Comparison of ENCODE assay signal across 8 mouse cellular contexts in the genomic region with DNA sequence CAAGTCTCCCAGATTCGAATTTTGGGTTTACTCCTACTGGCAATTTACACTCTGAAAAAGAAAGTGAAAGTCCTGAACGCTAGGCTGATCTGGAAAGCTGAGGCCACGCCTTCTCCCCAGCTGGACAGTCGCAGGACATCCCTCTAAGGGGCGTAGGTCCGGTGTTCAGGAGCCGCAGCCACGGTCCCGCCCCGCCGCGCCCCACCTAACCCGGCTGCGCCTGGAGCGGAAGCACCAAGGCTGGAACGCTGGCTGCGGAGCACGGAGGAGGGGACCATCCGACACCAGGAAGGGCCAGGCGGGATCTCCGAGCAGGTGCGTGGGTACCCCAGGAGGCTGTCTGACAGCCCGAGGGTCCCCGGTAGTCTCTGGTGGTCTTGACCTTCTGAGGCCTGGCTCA. TPM values are rescaled to one million over a fixed set of nuclear protein-coding genes. Genes with fewer than 3 reads are reported as not detected.
DNase-seq lines count a peak whose midpoint lies in the region; ATAC-seq and TF ChIP-seq lines count a peak whose summit lies in the region.

Gene Cenpj (minus strand): TSS at position 10 of the 400 bp plus-strand sequence.
Gene Parp4 (plus strand): TSS at position 204 of the 400 bp plus-strand sequence.

- peaks cover 7% of the 10 kb centered on the region for H3K4me1 ChIP-seq in brown adipose tissue, adult 24 weeks (ENCODE audit: control insufficient read depth, insufficient read depth, insufficient read length, low read length)
- H3K4me1 ChIP-seq in heart, embryonic 14.5 days (ENCODE audit: control insufficient read depth in 2 of 2, insufficient read depth in 2 of 2, low read length in 2 of 2): peaks cover 4 to 20% of the 10 kb centered on the region in 2 experiments; a peak in 3 of 4 replicates
- H3K4me1 ChIP-seq in liver, embryonic 14.5 days (replicated peaks; ENCODE audit: control insufficient read depth in 2 of 2, insufficient read depth in 2 of 2, low read length in 1 of 2): peaks cover 6 to 10% of the 10 kb centered on the region in 2 experiments
- peaks cover 11% of the 10 kb centered on the region for H3K4me1 ChIP-seq in stomach, embryonic 16.5 days (ENCODE audit: control insufficient read depth, insufficient read depth, low read length)

- peak within 1 kb of the TSS; percentile 72 for H3K27ac ChIP-seq in brown adipose tissue, adult 24 weeks (replicated peaks; ENCODE audit: low read depth, low read length)
- H3K27ac ChIP-seq in heart, embryonic 14.5 days (replicated peaks in 1 of 2; ENCODE audit: control insufficient read depth in 1 of 2, insufficient read depth in 1 of 2, low read depth in 2 of 2, low read length in 2 of 2): peak within 1 kb of the TSS; percentile 65 to 69
- peak within 1 kb of the TSS; percentile 46 for H3K27ac ChIP-seq in liver, embryonic 14.5 days
- H3K27ac ChIP-seq in stomach, embryonic 16.5 days (ENCODE audit: low read length): peak within 1 kb of the TSS; percentile 72

- peak within 1 kb of the TSS; percentile 62 for H3K4me2 ChIP-seq in heart, embryonic 14.5 days (ENCODE audit: low read length)
- H3K4me2 ChIP-seq in liver, embryonic 14.5 days (ENCODE audit: low read depth): peak within 1 kb of the TSS; percentile 89
- peak within 1 kb of the TSS; percentile 77 for H3K4me2 ChIP-seq in stomach, embryonic 16.5 days (ENCODE audit: low read depth, low read length)

- peaks cover 7% of the 10 kb centered on the region for H3K36me3 ChIP-seq in heart, embryonic 14.5 days (ENCODE audit: control insufficient read depth, insufficient read depth, low read length)
- no peaks in the 10 kb centered on the region for H3K36me3 ChIP-seq in liver, embryonic 14.5 days (replicated peaks; ENCODE audit: control insufficient read depth, insufficient read depth, low read depth)
- no peaks in the 10 kb centered on the region for H3K36me3 ChIP-seq in stomach, embryonic 16.5 days (ENCODE audit: control insufficient read depth, insufficient read depth, low read length)

- no peak for TF ChIP-seq EP300 in liver, embryonic 14.5 days (IDR thresholded peaks at IDR 0.05; ENCODE audit: low read depth)

- TF ChIP-seq CTCF in liver, embryonic 14.5 days (IDR thresholded peaks at IDR 0.05; ENCODE audit: low read depth): peak; percentile 24; the same call in 1 of the 2 replicates

- H3K9me3 ChIP-seq in heart, embryonic 14.5 days (ENCODE audit: control insufficient read depth, low read length): no peaks in the 10 kb centered on the region
- no peaks in the 10 kb centered on the region for H3K9me3 ChIP-seq in liver, embryonic 14.5 days (ENCODE audit: control insufficient read depth, low read length)
- H3K9me3 ChIP-seq in stomach, embryonic 16.5 days (replicated peaks; ENCODE audit: control insufficient read depth, low read length): no peaks in the 10 kb centered on the region

- no peaks in the 10 kb centered on the region for H3K27me3 ChIP-seq in heart, embryonic 14.5 days (ENCODE audit: control insufficient read depth, insufficient read depth, low read length)
- H3K27me3 ChIP-seq in liver, embryonic 14.5 days (ENCODE audit: control insufficient read depth, insufficient read depth, low read length): no peaks in the 10 kb centered on the region
- H3K27me3 ChIP-seq in stomach, embryonic 16.5 days (ENCODE audit: control insufficient read depth, insufficient read depth, low read length): no peaks in the 10 kb centered on the region

- under 1% methylated on average over 24 of the region's 24 CpGs for WGBS in heart, embryonic 14.5 days
- under 1% methylated on average over 24 of the region's 24 CpGs for WGBS in liver, embryonic 14.5 days (ENCODE audit: insufficient replicate concordance)
- under 1% methylated on average over 24 of the region's 24 CpGs for WGBS in stomach, embryonic 16.5 days

- peak; percentile 80 for ATAC-seq in heart, embryonic 14.5 days (ENCODE audit: insufficient number of reproducible peaks, insufficient read depth, low FRiP score, low read depth)
- peak; percentile 72 for ATAC-seq in liver, embryonic 14.5 days (ENCODE audit: insufficient read depth)
- peak; percentile 91 for ATAC-seq in stomach, embryonic 16.5 days (ENCODE audit: insufficient read depth, low FRiP score)

- peak within 1 kb of the TSS; percentile 75 for H3K9ac ChIP-seq in heart, embryonic 14.5 days (ENCODE audit: low read length)
- peak within 1 kb of the TSS; percentile 71 for H3K9ac ChIP-seq in liver, embryonic 14.5 days (replicated peaks)
- H3K9ac ChIP-seq in stomach, embryonic 16.5 days (ENCODE audit: low read length): peak within 1 kb of the TSS; percentile 79

- peak; percentile 85 for DNase-seq in CD4-positive helper T cell, adult 2 months (ENCODE audit: low read depth, low spot score)
- peak; percentile 26 for DNase-seq in fat pad, adult 2 months (ENCODE audit: extremely low read depth, low read depth, low spot score)
- peak; percentile 95 for DNase-seq in kidney, postnatal 14 days
- peak; percentile 84 to 86 (median 86) for DNase-seq in liver, embryonic 14.5 days (ENCODE audit: low read depth in 3 of 3, low spot score in 3 of 3)
- peak; percentile 68 for DNase-seq in neural tube, embryonic 10.5 days (ENCODE audit: extremely low spot score, low spot score)

- H3K4me3 ChIP-seq in brown adipose tissue, adult 24 weeks (ENCODE audit: insufficient read depth, low read depth, low read length): peak within 1 kb of the TSS; percentile 79
- peak within 1 kb of the TSS; percentile 64 to 87 for H3K4me3 ChIP-seq in heart, embryonic 14.5 days (ENCODE audit: control insufficient read depth in 1 of 2, insufficient read depth in 1 of 2, low read depth in 1 of 2, low read length in 2 of 2)
- H3K4me3 ChIP-seq in liver, embryonic 14.5 days (ENCODE audit: insufficient read depth in 1 of 2, low read depth in 2 of 2, low read length in 2 of 2): peak within 1 kb of the TSS; percentile 73 to 82
- peak within 1 kb of the TSS; percentile 69 for H3K4me3 ChIP-seq in stomach, embryonic 16.5 days (replicated peaks; ENCODE audit: low read length)

RNA-seq across cellular contexts. Expression of gene Cenpj, which starts in this region (rescaled TPM):
- 3.2 and 9.7 TPM in 2 replicates for polyA plus RNA-seq in brown adipose tissue, adult 24 weeks (2012; ENCODE audit: insufficient read depth, insufficient read length, missing spikeins)
- 8.2 and 8.6 TPM in 2 replicates for polyA plus RNA-seq in heart, embryonic 14.5 days (2014; fragmentation: Nextera tagmentation; extraction: Ambion mirVana)
- polyA plus RNA-seq in liver, embryonic 14.5 days (2012; rRNA removed): 1.9 and 4.2 TPM in 2 replicates
- polyA plus RNA-seq in liver, embryonic 14.5 days (2014; fragmentation: Nextera tagmentation; extraction: Ambion mirVana): 3.9 and 4.0 TPM in 2 replicates
- polyA plus RNA-seq in stomach, embryonic 16.5 days (2015; fragmentation: Nextera tagmentation; extraction: Ambion mirVana): 6.8 and 7.0 TPM in 2 replicates

RNA-seq across cellular contexts. Expression of gene Parp4, which starts in this region (rescaled TPM):
- polyA plus RNA-seq in brown adipose tissue, adult 24 weeks (2012; ENCODE audit: insufficient read depth, insufficient read length, missing spikeins): 8.8 and 10.9 TPM in 2 replicates
- polyA plus RNA-seq in heart, embryonic 14.5 days (2014; fragmentation: Nextera tagmentation; extraction: Ambion mirVana): 12.5 TPM in 2 replicates
- polyA plus RNA-seq in liver, embryonic 14.5 days (2012; rRNA removed): 1.3 and 1.7 TPM in 2 replicates
- 1.8 TPM in 2 replicates for polyA plus RNA-seq in liver, embryonic 14.5 days (2014; fragmentation: Nextera tagmentation; extraction: Ambion mirVana)
- polyA plus RNA-seq in stomach, embryonic 16.5 days (2015; fragmentation: Nextera tagmentation; extraction: Ambion mirVana): 7.2 and 8.4 TPM in 2 replicates

Comparison
In these comparisons a context has a peak if more than half of its experiments do, and no peak if none do; other contexts are left out.
1. Peak in every context shown above with its lines: DNase-seq, ATAC-seq, H3K4me3 ChIP-seq and H3K27ac ChIP-seq.
2. DNase-seq: peak in every context shown above with its lines; median percentile 95 in kidney, postnatal 14 days; 86 in liver, embryonic 14.5 days; 85 in CD4-positive helper T cell, adult 2 months; 68 in neural tube, embryonic 10.5 days; 26 in fat pad, adult 2 months.